Mouse (Mus musculus) layer of hippocampus, postnatal 25 days (tissue): Measurements from ENCODE around the gene Oaz2. TPM values are rescaled to one million over a fixed set of nuclear protein-coding genes. Genes with fewer than 3 reads are reported as not detected.
"Not testable (repeated sequence)": the region's sequence is repeated elsewhere in the genome, so short reads cannot be mapped to it uniquely, and the experiment has no call there.

Source experiments
- DNase-seq, 2 experiments: peaks; one replicate each; pipeline ENCODE4 v3.0.0; 2022; ENCODE audit warnings: mixed read lengths in 2 of 2, low spot score in 1 of 2; ENCODE audit errors: extremely low spot score in 1 of 2
- total RNA-seq, 2 experiments: library from RNA; stranded (reverse); gene quantifications; 2 replicates each; pipeline ENCODE4 v1.2.3; 2021

Oaz2 gene
- total RNA-seq, 2 experiments from 2014 or later: 199 to 217 TPM

GRCm38 (mm10) chr9:65649997-65650396, 17.8 kb upstream of the Oaz2 start:
- DNase-seq: no peak

GRCm38 (mm10) chr9:65651957-65652356, 15.8 kb upstream of the Oaz2 start:
- DNase-seq: not testable (repeated sequence)

- DNase-seq: no peak
These were observed 14.1 kb upstream of the Oaz2 start for GRCm38 (mm10) chr9:65653741-65654140.

GRCm38 (mm10) chr9:65654700-65655237, 13.0 kb upstream of the Oaz2 start:
- DNase-seq: no peak

- DNase-seq: no peak
These were observed 12.3 kb upstream of the Oaz2 start for GRCm38 (mm10) chr9:65655540-65655939.

GRCm38 (mm10) chr9:65657218-65657617, 10.6 kb upstream of the Oaz2 start:
- no peak for DNase-seq

- DNase-seq: no peak
These were observed 6.8 kb upstream of the Oaz2 start for GRCm38 (mm10) chr9:65661029-65661428.

GRCm38 (mm10) chr9:65661493-65661892, 6.3 kb upstream of the Oaz2 start:
- no peak for DNase-seq

- peak; percentile 39 to 74 for DNase-seq
These were observed 3.6 kb upstream of the Oaz2 start for GRCm38 (mm10) chr9:65664163-65664562.

GRCm38 (mm10) chr9:65666042-65666441, 1.8 kb upstream of the Oaz2 start:
- DNase-seq: peak in 1 of 2 experiments; percentile 71

- DNase-seq: no peak
These were observed 3.7 kb downstream of the Oaz2 start for GRCm38 (mm10) chr9:65671431-65671931.

- no peak for DNase-seq
These were observed 5.2 kb downstream of the Oaz2 start for GRCm38 (mm10) chr9:65672996-65673395.

GRCm38 (mm10) chr9:65675461-65676357, 7.9 kb downstream of the Oaz2 start:
- DNase-seq: no peak

- peak; percentile 92 to 94 for DNase-seq
These were observed 8.7 kb downstream of the Oaz2 start for GRCm38 (mm10) chr9:65676358-65677118.

GRCm38 (mm10) chr9:65677119-65677462, 9.3 kb downstream of the Oaz2 start:
- no peak for DNase-seq

- peak in 1 of 2 experiments; percentile 34 for DNase-seq
These were observed 11.5 kb downstream of the Oaz2 start for GRCm38 (mm10) chr9:65679181-65679761.

GRCm38 (mm10) chr9:65680938-65681633, 13.3 kb downstream of the Oaz2 start:
- no peak for DNase-seq

GRCm38 (mm10) chr9:65681634-65681940, 13.8 kb downstream of the Oaz2 start:
- DNase-seq: no peak

GRCm38 (mm10) chr9:65682183-65682582, 14.4 kb downstream of the Oaz2 start:
- DNase-seq: no peak

- DNase-seq: no peak
These were observed 15.2 kb downstream of the Oaz2 start for GRCm38 (mm10) chr9:65682994-65683393.
